Mouse (Mus musculus) mouse trophoblast stem cell (cell line): Measurements from ENCODE around the gene Vps37b.

ENCODE experiments used
- in situ Hi-C, 2 experiments: fragments of 300-500 bp; cut with MseI, MboI; formaldehyde crosslinking; loops; 2 replicates in 1 of 2; 3 replicates in 1 of 2; pipeline ENCODE4 v1.15.1; 2025

The Vps37b gene

DNA sequence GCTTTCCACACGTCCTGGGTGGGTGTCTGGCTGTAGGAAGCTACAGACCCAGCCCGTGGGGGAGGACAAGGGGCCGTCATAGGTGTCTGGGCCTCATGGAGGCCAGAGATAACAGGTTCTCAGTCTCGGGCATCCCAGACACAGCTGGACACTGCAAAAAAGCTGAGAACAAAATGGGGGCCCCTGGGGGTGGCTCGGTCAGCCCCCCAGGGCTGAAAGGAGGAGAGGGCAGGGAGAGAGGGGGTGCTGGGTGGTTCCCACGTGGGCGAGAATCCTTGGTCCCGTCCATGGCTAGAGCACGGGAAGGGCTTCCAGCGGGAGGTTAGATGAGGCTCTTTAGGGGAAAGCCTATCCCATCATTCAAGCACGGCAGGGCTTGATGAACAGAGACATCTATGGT lies 49.2 kb downstream of the Vps37b start:
- in situ Hi-C loops = no loop called here

DNA sequence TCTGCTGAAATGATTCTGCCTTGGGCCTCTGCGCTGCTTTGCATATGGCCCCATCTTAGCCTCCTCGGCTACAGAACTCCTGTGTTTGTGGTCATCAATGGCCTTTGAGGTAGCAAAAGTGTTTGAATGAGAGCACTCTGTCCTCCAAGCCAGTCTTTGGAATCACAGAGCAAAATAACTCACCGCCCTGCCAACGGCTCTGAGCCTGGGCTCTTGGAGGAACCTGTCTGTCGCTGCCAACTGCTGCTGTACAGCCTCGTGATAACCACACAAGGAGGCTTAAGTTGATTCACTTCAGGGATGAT lies 50.9 kb downstream of the Vps37b start:
- in situ Hi-C loops = no loop called here

- in situ Hi-C loops = no loop called here
Observed at GRCm38 (mm10) chr5:123980521-123981249, 51.4 kb downstream of the Vps37b start.

DNA sequence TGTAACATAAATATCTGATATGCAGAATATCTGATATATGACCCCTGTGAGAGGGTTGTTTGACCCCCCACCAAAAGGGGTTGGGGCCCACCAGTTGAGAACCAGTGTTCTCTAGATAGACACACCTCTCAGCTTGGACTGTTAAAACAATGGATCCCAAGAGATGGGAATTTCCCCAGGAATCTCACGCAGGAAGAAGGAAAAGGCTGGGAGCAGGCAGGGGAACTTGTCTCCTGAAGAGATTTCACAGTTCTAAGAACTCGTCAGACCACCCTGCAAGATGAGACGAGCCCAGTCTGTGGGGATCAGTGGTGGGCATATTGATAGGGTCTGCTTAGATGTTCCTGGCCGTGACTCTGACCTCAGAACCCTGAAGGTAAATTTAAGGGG lies 52.1 kb downstream of the Vps37b start:
- in situ Hi-C loops = no loop called here

DNA sequence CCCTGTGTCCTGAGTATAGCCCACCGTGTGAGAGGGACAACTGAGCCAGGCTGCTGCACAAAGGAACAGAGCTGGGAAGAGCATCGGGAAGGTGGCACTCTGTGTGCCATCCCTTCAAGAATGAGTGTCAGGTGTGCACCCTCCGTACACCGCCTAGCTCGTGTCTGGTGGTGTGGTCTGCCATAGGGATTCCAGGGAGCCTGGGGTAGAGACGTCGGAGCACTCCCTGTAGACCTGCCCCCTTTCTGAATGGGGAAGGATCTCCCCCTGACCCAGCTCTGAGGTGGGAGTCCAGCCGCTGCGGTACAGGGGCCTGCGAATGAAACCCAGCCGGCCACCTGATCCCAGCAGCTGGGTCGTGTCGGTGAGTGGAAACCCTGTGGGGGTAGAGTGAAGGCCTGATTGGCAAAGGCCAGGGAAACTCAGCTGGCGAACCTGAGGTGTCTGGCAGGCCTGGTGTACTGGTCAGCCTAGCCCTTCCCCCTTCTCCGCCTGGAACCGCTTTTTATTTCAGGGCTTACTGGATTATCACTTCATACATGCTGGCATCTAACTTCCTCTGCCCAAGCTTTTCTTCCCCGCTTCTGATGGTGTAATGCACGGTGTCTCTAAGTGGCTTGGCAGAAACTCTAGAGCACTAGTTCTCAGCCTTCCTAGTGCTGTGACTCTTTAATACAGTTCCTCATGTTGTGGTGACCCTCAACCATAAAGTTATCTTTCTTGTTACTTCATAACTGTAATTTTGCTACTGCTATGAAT lies 52.7 kb downstream of the Vps37b start:
- in situ Hi-C loops = no loop called here

- in situ Hi-C loops = no loop called here
Observed at GRCm38 (mm10) chr5:123978131-123978530, 53.9 kb downstream of the Vps37b start.

GRCm38 (mm10) chr5:123977231-123977630 lies 54.8 kb downstream of the Vps37b start:
- in situ Hi-C loops = no loop called here

DNA sequence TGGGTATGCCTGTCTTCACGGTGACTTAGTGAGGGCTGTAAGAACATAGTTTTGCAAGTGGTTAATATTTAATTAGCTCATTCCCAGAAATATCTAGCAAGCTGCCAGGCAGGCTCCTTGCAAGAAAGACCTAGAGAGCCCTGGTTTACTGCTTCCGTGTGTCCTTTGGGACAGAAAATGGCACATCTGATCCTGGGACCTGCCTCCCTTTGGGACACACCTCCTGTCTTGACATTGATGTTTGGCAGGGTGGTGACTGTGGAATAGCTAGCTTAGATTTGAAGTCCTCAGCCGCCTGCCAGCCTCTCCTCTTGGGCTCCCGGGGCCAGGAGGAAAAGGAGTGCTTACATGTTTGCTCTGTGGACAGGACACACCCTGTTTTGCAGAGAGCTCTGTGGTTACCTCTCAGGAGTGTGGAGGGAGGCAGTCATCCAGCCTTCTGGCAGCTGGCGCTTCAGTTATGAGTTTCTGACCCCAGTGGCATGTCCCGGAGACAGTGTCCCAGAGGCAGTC lies 56.3 kb downstream of the Vps37b start:
- in situ Hi-C loops = no loop called here

DNA sequence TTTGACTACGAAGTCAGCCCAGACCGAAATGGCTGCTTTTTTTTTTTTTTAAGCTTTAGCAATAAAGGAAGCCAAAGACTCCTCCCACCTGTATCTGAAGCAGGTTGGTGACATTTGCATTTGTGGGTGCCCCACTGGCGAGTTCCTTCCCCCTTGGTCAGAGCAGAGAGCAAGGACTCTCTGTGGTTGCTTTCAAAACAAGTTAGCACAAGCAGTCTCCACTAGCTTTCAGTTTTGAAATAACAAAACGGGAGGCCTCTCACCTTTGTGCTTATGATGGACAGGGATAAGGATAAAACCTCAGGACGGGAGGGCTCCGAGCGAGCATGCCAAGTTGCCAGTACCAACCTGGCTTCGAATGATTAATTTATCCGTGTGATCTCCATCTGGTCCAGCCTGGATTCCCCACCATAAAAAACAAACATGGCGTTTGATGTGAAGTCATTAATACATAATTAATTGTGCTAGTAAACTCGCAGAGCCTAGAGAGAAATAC lies 57.4 kb downstream of the Vps37b start:
- in situ Hi-C loops = no loop called here

GRCm38 (mm10) chr5:123974179-123974485 lies 57.9 kb downstream of the Vps37b start:
- in situ Hi-C loops = no loop called here

DNA sequence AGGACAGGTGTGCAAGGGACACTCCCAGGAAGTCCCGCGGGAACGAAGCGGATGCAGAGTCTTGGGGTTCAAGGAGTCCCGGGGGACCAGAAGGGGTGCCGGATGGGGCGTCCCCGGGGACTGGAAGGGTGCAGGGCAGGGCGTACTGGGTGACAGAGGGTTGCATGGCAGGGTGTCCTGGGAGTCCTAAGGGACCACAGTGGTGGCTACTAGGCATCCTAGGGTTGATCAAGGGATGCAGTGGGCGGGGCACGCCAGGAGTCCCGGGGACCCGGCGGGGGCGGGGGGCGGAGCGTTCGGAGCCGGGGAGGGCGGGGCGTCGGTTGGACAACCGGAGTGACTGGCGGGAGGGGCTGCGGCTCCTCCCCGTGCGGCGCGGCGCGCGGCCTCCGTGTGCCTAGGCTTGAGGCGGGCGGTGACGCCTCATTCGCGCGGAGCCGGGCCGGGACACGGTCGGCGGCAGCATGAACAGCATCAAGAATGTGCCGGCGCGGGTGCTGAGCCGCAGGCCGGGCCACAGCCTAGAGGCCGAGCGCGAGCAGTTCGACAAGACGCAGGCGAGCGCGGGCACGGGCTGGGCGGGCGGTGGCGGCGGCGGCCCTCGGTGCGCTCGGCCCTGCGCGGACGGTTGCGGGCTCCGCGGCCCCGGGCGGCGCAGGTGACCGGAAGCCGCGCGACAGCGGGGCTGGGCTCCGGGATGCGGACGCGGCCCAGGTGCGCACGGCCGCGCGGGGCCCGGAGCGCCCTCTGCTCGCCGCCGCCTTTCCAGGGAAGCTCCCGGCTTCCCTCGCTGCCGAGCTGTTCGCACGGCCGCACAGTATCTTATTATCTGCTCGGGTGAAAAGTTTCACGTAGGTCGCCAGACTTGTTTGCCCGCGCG lies 58.5 kb downstream of the Vps37b start, which contains the start of gene Hip1r:
Hip1r (plus strand) TSS at position 330 of the 880 bp plus-strand sequence.
- in situ Hi-C loops = no loop called here

GRCm38 (mm10) chr5:123972453-123972852 lies 59.6 kb downstream of the Vps37b start:
- in situ Hi-C loops = no loop called here

- in situ Hi-C loops = no loop called here
Observed at GRCm38 (mm10) chr5:123970576-123970975, 61.5 kb downstream of the Vps37b start.

GRCm38 (mm10) chr5:123969216-123969615 lies 62.9 kb downstream of the Vps37b start:
- in situ Hi-C loops = no loop called here

DNA sequence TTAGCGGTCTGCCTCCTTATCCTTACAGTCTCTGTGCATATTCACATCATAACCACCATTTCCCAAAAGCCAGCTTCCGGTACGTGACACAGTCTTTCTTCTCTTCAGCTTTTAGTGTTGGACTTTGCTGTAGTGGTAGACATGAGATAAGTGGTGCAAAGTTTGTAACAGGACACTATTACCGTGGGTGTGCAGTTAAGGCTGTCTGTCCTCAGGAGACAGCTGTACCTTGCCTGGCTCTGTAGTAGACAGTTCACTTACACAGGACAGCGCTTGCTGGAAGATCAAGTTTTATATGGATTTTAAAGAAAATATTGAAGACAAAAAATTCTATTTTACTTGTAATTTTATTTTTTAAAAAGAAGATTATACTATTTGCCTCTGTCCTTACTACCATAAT lies 63.6 kb downstream of the Vps37b start:
- in situ Hi-C loops = no loop called here

GRCm38 (mm10) chr5:123966759-123967158 lies 65.3 kb downstream of the Vps37b start:
- in situ Hi-C loops = no loop called here

DNA sequence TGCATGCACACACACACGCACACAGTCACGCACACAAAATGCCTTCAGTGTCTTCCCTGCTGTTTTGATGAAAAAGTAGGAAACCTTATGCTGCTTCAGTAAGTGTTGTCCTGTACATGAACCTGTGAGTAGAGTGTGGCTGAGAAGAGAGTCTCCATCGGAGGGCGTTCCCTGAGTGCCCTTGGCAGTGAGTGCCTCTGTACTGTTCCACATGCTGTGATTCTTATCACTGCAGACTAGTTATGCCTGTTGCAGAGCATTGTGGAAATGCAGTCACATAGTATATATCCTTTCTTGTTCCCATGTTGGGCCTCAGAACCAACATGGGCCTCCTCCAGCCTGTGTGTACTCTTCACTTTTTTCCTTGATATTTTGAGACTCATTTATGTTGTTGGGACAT lies 67.9 kb downstream of the Vps37b start:
- in situ Hi-C loops = no loop called here

DNA sequence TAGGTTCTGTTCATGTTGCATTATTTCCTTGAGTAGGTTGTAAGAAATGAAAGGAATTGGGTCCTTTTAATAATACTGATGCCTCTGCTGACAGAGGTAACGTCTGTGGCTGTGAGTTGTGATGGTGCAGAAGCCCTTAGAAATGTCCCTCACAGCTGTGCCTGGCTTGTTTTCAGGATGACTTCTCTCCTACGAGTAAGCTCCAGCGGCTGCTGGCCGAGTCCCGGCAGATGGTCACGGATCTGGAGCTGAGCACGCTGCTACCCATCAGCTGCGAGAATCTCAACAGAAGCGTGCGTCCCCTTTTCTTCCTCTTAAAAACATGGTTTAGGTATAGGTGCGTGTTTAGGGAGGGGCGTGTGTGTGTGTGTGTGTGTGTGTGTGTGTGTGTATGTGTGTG lies 71.0 kb downstream of the Vps37b start:
- in situ Hi-C loops = no loop called here

DNA sequence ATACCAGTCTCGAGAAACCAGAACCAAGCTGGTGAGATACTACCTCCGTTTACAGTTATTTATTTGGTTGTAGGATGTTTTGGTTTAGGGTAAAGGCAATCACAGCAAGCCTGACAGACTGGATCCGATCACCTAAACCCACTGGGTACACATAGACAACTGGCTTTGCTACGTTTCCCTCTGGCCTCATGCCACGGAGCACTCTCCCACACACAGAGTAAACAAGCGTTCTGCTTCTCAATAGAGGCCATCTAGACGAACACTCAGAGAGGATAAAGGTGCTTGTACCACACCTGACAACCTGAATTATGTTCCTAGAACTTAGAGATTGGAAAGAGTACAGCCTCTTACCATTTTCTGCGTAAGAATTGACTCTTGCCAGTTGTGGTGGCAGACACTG lies 71.9 kb downstream of the Vps37b start:
- in situ Hi-C loops = no loop called here

DNA sequence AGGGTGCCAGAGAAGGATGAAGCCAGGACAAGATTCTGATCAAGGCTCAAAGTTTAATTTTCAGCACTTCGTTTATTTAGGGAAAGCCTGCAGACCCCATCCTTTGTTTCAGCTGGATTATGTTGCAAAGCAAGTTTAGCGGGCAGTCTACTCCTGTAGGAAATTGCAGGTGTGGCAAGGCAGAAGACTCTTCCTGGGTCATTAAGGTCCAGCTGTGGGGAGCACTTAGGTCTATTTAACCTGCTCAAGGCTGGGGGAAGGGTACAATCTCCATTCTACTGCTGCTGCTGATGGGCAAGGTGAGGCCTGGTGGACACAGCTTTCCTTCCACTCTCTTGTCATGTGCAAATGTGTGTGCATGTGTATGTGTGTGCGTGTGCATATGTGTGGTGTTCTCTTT lies 73.1 kb downstream of the Vps37b start:
- in situ Hi-C loops = no loop called here

GRCm38 (mm10) chr5:123957213-123957612 lies 74.9 kb downstream of the Vps37b start:
- in situ Hi-C loops = no loop called here
